Mouse (Mus musculus): ENCODE measurements around the gene Ceacam15.

- no peak for TF ChIP-seq CTCF (conservative IDR thresholded peaks at IDR 0.05; ENCODE audit: low read length)
- no peak for TF ChIP-seq NANOG (IDR thresholded peaks at IDR 0.05; ENCODE audit: borderline replicate concordance, low read length)
Observed at GRCm38 (mm10) chr7:16721629-16722028, 46.1 kb upstream of the Ceacam15 start, which contains the start of gene Ceacam9.

All from E14TG2a.4 (cell line).